Mouse (Mus musculus): Measurements from ENCODE around the gene Cabp1. TPM values are rescaled to one million over a fixed set of nuclear protein-coding genes. Genes with fewer than 3 reads are reported as not detected.

The Cabp1 gene
- polyA plus RNA-seq, 1 experiment: 3.3 TPM

- Histone ChIP-seq H3K27ac (ENCODE audit: insufficient read depth, low read length) (no peak overlapping the region), H3K4me1 (ENCODE audit: control insufficient read depth, insufficient read depth, low read length) (no peaks in the 10 kb centered on the region), H3K4me3 (ENCODE audit: insufficient read depth, low read length) (no peak overlapping the region)
- TF ChIP-seq CTCF (IDR thresholded peaks at IDR 0.05; ENCODE audit: borderline replicate concordance, insufficient read depth, low read length) (no peak), POLR2A (IDR thresholded peaks at IDR 0.05; ENCODE audit: low read depth, low read length) (no peak)
These were observed 1.4 kb downstream of the Cabp1 start for GRCm38 (mm10) chr5:115192828-115193195.

DNA sequence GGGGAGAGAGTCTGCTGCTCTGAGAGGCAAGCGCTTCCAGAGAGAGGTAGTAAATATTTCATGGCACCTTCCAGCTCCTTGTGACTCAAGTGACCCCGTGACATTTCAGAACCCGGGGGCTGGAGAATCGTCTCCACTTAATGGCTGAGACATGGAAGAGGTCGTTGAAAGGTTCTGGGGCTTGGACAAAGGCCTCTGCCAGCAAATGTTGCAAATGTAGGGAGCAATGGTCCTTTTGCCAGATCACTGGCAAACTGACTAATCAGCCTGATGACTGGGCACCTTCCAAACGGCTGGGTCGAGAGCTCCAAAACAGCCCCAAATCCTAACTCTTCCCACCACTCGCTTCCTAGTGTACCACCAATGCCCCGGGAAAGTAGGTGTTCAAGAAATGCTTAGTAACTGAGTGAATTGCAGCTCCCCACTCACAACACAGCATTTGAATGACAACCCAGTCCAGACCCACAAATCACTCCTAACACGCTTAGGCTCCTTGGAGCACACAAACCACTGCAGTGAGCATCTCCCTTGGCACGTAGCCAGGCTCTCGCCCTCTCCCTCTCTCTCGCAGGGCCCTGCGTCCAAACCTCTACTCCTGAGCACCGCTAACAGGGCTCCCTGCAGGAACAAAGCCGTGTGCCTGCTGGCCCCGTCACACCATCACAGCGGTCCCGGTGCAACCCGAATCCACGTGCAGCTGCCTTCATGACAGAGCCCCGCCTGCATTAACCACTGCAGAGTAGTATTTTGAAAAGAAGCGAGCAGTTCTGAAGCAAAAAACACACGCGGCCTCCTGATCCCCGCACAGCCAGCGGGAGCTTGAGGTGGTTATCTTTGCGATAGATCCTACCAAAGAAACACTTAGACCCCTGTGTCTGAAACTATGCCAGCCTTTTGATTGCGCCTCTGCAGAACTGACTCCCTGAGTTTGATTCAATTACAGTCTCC, 2.0 kb downstream of the Cabp1 start:
- Histone ChIP-seq H3K4me3 (ENCODE audit: insufficient read depth, low read length) (no peak overlapping the region), H3K27ac (ENCODE audit: insufficient read depth, low read length) (no peak overlapping the region), H3K4me1 (ENCODE audit: control insufficient read depth, insufficient read depth, low read length) (no peaks in the 10 kb centered on the region)
- TF ChIP-seq CTCF (IDR thresholded peaks at IDR 0.05; ENCODE audit: borderline replicate concordance, insufficient read depth, low read length) (no peak), POLR2A (IDR thresholded peaks at IDR 0.05; ENCODE audit: low read depth, low read length) (no peak)

GRCm38 (mm10) chr5:115190081-115190480, 4.1 kb downstream of the Cabp1 start:
- Histone ChIP-seq H3K4me1 (ENCODE audit: control insufficient read depth, insufficient read depth, low read length) (0 out of 2 replicates have a peak, but pooled peaks cover 2% of the 10 kb centered on the region), H3K4me3 (ENCODE audit: insufficient read depth, low read length) (no peak overlapping the region), H3K27ac (ENCODE audit: insufficient read depth, low read length) (no peak overlapping the region)
- TF ChIP-seq POLR2A (IDR thresholded peaks at IDR 0.05; ENCODE audit: low read depth, low read length): no peak
- no peak for TF ChIP-seq CTCF (IDR thresholded peaks at IDR 0.05; ENCODE audit: borderline replicate concordance, insufficient read depth, low read length)

DNA sequence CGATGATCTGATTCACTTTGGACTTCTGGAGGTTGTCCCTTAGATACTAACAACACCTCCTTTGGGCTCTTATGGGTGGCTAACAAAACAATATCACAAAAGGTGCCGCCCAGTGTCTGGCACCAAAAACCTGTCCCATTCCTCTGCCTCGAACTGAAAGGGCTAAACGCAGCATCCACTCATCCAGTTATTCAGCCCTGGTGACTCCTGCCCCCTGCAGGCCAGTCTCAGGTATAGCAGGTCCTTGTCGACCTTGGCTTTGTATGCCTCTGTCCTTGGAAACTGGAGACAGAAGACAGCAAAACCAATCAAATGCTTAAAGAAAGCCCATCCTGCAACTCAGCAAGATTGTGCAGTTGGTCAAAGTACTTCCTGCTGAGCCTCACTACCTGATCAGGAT, 5.4 kb downstream of the Cabp1 start:
- no peak overlapping the region for H3K27ac ChIP-seq (ENCODE audit: insufficient read depth, low read length)
- no peak overlapping the region for H3K4me3 ChIP-seq (ENCODE audit: insufficient read depth, low read length)
- peak; percentile 58; the same call in 1 of the 2 replicates for TF ChIP-seq CTCF (IDR thresholded peaks at IDR 0.05; ENCODE audit: borderline replicate concordance, insufficient read depth, low read length)
- TF ChIP-seq POLR2A (IDR thresholded peaks at IDR 0.05; ENCODE audit: low read depth, low read length): no peak
- 0 out of 2 replicates have a peak, but pooled peaks cover 2% of the 10 kb centered on the region for H3K4me1 ChIP-seq (ENCODE audit: control insufficient read depth, insufficient read depth, low read length)

DNA sequence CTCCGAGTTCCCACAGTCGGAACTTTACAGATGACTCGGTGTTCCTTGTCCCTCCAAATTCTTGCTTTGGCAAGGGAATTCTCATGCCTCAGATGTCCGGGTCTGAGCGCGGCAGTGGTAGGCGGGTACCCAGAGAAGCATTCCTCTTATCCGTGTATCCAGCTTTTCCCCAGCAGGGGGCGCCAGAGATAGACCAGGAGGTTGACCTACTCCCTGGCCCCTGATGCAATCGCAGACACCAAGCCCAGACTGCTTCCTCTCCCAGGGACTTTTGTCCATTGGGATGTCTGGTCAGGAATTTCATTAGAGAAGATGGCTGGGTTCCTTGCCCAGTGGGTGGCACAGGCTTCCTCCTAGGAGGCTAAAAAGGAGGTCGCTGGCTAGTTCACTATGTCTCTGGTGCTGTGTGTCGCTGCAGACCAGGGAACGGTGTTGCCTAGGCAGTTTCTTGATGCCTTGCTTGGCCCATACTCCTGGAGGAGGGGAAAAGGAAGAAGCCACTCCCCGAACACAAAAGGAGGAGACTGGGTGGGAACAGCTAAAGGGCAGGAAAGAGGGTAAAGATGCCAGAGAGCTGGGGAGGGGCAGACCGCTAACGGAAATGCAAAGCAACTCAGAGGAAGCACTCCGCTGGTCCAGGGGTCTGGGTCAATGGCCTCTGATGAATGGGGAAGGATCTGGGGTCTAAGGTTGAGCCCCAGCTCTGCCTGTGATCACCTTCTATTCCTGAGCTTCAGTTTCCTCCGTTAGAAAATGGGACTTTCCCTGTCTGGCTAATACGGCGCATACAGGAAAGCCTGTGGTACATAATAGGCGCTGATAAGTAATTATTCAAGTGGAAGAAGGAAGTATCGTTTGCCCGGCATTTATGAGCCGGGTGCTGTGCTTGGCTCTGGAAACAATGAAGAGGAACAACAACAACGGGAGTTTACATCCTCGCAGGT, 6.7 kb downstream of the Cabp1 start:
- peak overlapping the region; percentile 48; the same call in 1 of the 2 replicates for H3K27ac ChIP-seq (ENCODE audit: insufficient read depth, low read length)
- H3K4me3 ChIP-seq (ENCODE audit: insufficient read depth, low read length): no peak overlapping the region
- 0 out of 2 replicates have a peak, but pooled peaks cover 2% of the 10 kb centered on the region for H3K4me1 ChIP-seq (ENCODE audit: control insufficient read depth, insufficient read depth, low read length)
- TF ChIP-seq CTCF (IDR thresholded peaks at IDR 0.05; ENCODE audit: borderline replicate concordance, insufficient read depth, low read length): peak; percentile 48; the same call in 1 of the 2 replicates
- TF ChIP-seq POLR2A (IDR thresholded peaks at IDR 0.05; ENCODE audit: low read depth, low read length): peak; percentile 81

DNA sequence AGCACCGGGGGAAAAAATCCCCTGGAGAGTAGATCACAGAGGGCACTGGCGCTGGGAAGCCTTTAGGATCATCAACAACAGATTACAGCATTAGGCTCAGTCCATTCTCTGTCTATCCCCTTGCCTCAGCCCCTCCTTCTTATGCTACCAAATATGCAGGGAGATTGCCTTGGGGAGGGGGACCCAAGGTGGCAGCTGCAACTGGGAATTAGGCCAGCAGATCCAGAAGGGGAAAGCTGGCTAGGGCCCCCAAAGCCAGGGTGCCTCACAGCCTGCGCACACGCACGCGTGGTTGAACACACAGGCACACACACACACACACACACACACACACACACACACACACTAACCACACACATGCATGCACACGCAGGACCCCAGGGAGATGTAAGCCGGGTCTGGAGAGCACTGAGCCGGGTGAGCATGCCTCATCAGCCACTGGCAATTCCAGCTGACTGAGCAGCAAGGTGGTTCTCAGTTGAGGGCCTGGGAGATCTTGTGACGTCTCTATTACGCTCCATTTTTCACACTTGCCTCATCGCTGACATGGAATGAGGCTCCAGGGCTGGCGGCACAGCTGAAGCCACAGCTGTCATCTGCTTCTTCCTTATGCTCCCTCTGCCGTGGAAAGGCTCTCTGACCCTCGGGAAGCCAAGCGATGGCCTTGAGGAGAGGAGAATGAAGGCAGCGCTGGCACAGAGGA, 7.7 kb downstream of the Cabp1 start:
- no peak overlapping the region for H3K27ac ChIP-seq (ENCODE audit: insufficient read depth, low read length)
- H3K4me1 ChIP-seq (ENCODE audit: control insufficient read depth, insufficient read depth, low read length): 0 out of 2 replicates have a peak, but pooled peaks cover 2% of the 10 kb centered on the region
- H3K4me3 ChIP-seq (ENCODE audit: insufficient read depth, low read length): no peak overlapping the region
- TF ChIP-seq POLR2A (IDR thresholded peaks at IDR 0.05; ENCODE audit: low read depth, low read length) (no peak), CTCF (IDR thresholded peaks at IDR 0.05; ENCODE audit: borderline replicate concordance, insufficient read depth, low read length) (no peak)

DNA sequence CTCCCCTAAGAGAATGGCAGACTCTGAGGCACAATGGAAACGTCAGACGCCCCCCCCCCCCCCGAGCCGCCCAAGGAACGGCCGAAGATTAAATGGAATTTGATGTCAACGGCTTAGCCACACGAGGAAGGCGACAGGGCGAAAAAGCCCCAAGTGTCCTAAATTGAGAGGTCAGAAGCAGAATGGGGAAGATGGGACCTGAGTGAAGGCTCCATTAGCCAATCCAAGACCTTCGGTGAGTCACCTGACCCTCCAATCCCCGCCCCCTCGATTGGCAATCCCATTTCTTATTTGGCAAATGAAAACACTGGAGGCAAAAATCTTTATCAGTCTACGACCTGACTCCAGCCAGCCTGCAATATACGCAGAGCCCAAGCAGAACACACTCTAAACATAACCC, 9.5 kb downstream of the Cabp1 start:
- Histone ChIP-seq H3K27ac (ENCODE audit: insufficient read depth, low read length) (no peak overlapping the region), H3K4me3 (ENCODE audit: insufficient read depth, low read length) (no peak overlapping the region), H3K4me1 (ENCODE audit: control insufficient read depth, insufficient read depth, low read length) (0 out of 2 replicates have a peak, but pooled peaks cover 2% of the 10 kb centered on the region)
- TF ChIP-seq POLR2A (IDR thresholded peaks at IDR 0.05; ENCODE audit: low read depth, low read length): no peak
- no peak for TF ChIP-seq CTCF (IDR thresholded peaks at IDR 0.05; ENCODE audit: borderline replicate concordance, insufficient read depth, low read length)

- TF ChIP-seq CTCF (IDR thresholded peaks at IDR 0.05; ENCODE audit: borderline replicate concordance, insufficient read depth, low read length) (no peak), POLR2A (IDR thresholded peaks at IDR 0.05; ENCODE audit: low read depth, low read length) (no peak)
- H3K27ac ChIP-seq (ENCODE audit: insufficient read depth, low read length): no peak overlapping the region
- no peak overlapping the region for H3K4me3 ChIP-seq (ENCODE audit: insufficient read depth, low read length)
- 0 out of 2 replicates have a peak, but pooled peaks cover 2% of the 10 kb centered on the region for H3K4me1 ChIP-seq (ENCODE audit: control insufficient read depth, insufficient read depth, low read length)
These were observed 10.7 kb downstream of the Cabp1 start for GRCm38 (mm10) chr5:115183482-115183881.

- no peak overlapping the region for H3K4me3 ChIP-seq (ENCODE audit: insufficient read depth, low read length)
- TF ChIP-seq POLR2A (IDR thresholded peaks at IDR 0.05; ENCODE audit: low read depth, low read length) (no peak), CTCF (IDR thresholded peaks at IDR 0.05; ENCODE audit: borderline replicate concordance, insufficient read depth, low read length) (no peak)
- H3K27ac ChIP-seq (ENCODE audit: insufficient read depth, low read length): no peak overlapping the region
- 0 out of 2 replicates have a peak, but pooled peaks cover 2% of the 10 kb centered on the region for H3K4me1 ChIP-seq (ENCODE audit: control insufficient read depth, insufficient read depth, low read length)
These were observed 11.3 kb downstream of the Cabp1 start for GRCm38 (mm10) chr5:115182925-115183324.

Data from embryonic fibroblast, embryonic 13.5 days (primary cell).